Mouse (Mus musculus) forelimb bud, embryonic 11.5 days (tissue): ENCODE measurements around the gene BC025920.
"Not testable (repeated sequence)": the region's sequence is repeated elsewhere in the genome, so short reads cannot be mapped to it uniquely, and the experiment has no call there.

ENCODE experiments used
- DNase-seq: peaks from one replicate; pipeline ENCODE4 v3.0.0-alpha.2; 2012; ENCODE audit warnings: low read depth, low spot score

BC025920 gene

GRCm38 (mm10) chr10:81604019-81604967 lies 1.8 kb upstream of the BC025920 start:
- DNase-seq: no peak

GRCm38 (mm10) chr10:81604968-81605665 lies 953 bp upstream of the BC025920 start:
- DNase-seq: peak; percentile 91

GRCm38 (mm10) chr10:81605666-81605973 lies 450 bp upstream of the BC025920 start:
- no peak for DNase-seq

- no peak for DNase-seq
These were observed 2.2 kb downstream of the BC025920 start for GRCm38 (mm10) chr10:81608308-81608707.

GRCm38 (mm10) chr10:81612779-81613178 lies 6.7 kb downstream of the BC025920 start:
- no peak for DNase-seq

- DNase-seq: peak; percentile 68
These were observed 9.4 kb downstream of the BC025920 start for GRCm38 (mm10) chr10:81615486-81615885.

- DNase-seq: no peak
These were observed 13.9 kb downstream of the BC025920 start for GRCm38 (mm10) chr10:81619976-81620375.

GRCm38 (mm10) chr10:81620786-81621185 lies 14.7 kb downstream of the BC025920 start:
- no peak for DNase-seq

GRCm38 (mm10) chr10:81623441-81623840 lies 17.4 kb downstream of the BC025920 start:
- no peak for DNase-seq

GRCm38 (mm10) chr10:81626101-81626993 lies 20.3 kb downstream of the BC025920 start:
- DNase-seq: no peak

- DNase-seq: peak; percentile 95
These were observed 21.1 kb downstream of the BC025920 start, which contains the start of gene Sirt6 for GRCm38 (mm10) chr10:81626994-81627835. Sirt6 (minus strand) TSS chr10:81627797.

GRCm38 (mm10) chr10:81627836-81628220 lies 21.8 kb downstream of the BC025920 start:
- DNase-seq: no peak

- DNase-seq: no peak
These were observed 22.3 kb downstream of the BC025920 start, which contains the start of gene Ankrd24 for GRCm38 (mm10) chr10:81628390-81628789. Ankrd24 (plus strand) TSS chr10:81628540.

- DNase-seq: peak; percentile 93
These were observed 27.4 kb downstream of the BC025920 start for GRCm38 (mm10) chr10:81633253-81634099.

- DNase-seq: no peak
These were observed 30.3 kb downstream of the BC025920 start for GRCm38 (mm10) chr10:81636338-81636737.

GRCm38 (mm10) chr10:81638101-81638500 lies 32.0 kb downstream of the BC025920 start:
- DNase-seq: no peak

- not testable (repeated sequence) for DNase-seq
These were observed 34.8 kb downstream of the BC025920 start for GRCm38 (mm10) chr10:81640825-81641224.

GRCm38 (mm10) chr10:81641566-81641965 lies 35.5 kb downstream of the BC025920 start:
- no peak for DNase-seq

- DNase-seq: no peak
These were observed 36.0 kb downstream of the BC025920 start for GRCm38 (mm10) chr10:81641978-81642647.
